Mouse (Mus musculus) granulocyte monocyte progenitor cell, adult 5-6 weeks (primary cell): ENCODE measurements around the gene Gm3854. TPM values are rescaled to one million over a fixed set of nuclear protein-coding genes. Genes with fewer than 3 reads are reported as not detected.
"Not testable (repeated sequence)": the region's sequence is repeated elsewhere in the genome, so short reads cannot be mapped to it uniquely, and the experiment has no call there.

ENCODE experiments used
- ATAC-seq: replicated peaks from 2 replicates; pipeline ENCODE4 v1.8.0; 2016; ENCODE audit warnings: mild to moderate bottlenecking, moderate TSS enrichment, inconsistent platforms; ENCODE audit not compliant: poor library complexity, severe bottlenecking
- total RNA-seq, 2 experiments: library from RNA; stranded (forward) in 1 of 2; stranded (reverse) in 1 of 2; fragments of 200-712, 200-1000 nt in 1 of 2; fragments of >200 nt in 1 of 2; fragmentation: Nextera tagmentation in 1 of 2; gene quantifications; 2 replicates each; pipeline ENCODE4 v1.2.3; 2014 to 2017

Gm3854 gene
- total RNA-seq (2014; fragmentation: Nextera tagmentation) (0.96 and 1.8 TPM in 2 replicates), total RNA-seq (2017) (0.31 TPM in 1 of 2 replicates, not detected in the other)

- ATAC-seq, result peak; percentile 92
Observed at GRCm38 (mm10) chr7:6343501-6344071, at the start of gene Gm3854. Gm3854 (plus strand) TSS chr7:6343759.

DNA sequence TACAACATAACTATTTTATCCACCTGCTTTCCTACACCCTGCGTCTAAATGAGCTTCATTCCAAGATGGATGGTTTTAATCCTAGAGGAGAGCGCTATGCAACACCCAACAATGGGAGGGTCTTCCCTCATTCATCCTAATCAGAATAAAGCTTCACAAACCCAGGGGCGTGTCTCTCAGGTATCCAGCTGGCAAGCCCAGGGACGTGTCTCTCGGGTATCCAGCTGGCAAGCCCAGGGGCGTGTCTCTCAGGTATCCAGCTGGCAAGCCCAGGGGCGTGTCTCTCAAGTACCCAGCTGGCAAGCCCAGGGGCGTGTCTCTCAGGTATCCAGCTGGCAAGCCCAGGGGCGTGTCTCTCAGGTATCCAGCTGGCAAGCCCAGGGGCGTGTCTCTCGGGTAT, 42.8 kb upstream of the Gm3854 start:
- ATAC-seq, result not testable (repeated sequence)

GRCm38 (mm10) chr7:6330458-6331232, 12.9 kb upstream of the Gm3854 start:
- peak; percentile 30 for ATAC-seq

DNA sequence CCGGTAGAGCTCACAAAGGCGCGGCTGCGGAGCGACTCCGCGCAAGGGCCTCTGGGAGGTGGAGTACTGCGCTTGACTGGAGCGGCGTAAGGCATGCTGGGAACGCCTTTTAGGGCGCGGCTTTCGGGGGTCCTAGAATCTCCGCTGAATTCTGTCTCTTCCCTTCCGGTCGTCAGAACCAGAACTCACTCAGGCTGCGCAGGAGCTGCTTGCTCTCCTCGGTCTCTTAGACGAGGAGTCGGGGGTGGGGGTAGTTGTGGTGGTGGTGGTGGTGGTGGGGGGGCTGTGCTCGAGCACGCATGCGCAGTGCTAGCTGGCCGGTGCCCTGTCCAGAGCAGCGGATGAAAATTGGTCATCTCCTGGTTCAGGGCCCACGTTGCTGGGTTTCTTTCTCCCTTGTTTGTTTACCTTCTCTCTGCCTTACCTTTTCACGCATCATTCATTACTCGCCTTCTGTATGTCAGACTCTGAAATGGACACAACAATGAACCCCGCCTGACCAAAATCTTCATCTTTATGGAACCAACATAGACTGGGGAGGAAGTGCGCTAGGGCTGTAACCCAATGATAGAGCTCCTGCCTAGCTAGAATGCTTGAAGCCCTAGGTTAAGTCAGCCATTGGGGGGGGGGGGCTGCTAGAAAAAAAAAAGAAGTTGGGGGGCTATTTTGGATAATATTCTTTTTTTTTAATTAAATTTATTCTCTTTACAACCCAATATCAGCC, 12.2 kb upstream of the Gm3854 start, which contains the start of gene Zfp583:
TSS of gene Zfp583 (minus strand) at position 53 of the 724 bp plus-strand sequence.
- ATAC-seq, result peak; percentile 98

DNA sequence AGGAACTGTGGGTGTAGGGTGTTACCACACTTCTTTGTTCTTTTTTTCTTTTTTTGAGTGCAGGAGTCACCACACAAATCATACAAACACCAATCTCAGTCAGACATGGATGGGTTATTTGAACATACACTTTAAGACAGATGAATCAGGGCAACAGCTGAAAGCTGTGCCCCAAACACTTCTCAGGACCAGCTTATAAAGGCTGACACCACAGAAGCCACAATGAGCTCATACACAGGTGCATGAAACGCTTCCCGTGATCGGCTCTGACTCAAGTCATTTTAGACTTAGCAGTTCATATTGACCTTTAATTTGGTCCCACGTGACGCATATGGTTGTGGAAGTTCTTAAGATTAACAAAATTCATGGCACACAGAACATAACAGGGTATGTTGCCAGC, 3.7 kb upstream of the Gm3854 start:
- ATAC-seq, result no peak

- no peak for ATAC-seq
Observed at GRCm38 (mm10) chr7:6344124-6344523, 565 bp downstream of the Gm3854 start.

DNA sequence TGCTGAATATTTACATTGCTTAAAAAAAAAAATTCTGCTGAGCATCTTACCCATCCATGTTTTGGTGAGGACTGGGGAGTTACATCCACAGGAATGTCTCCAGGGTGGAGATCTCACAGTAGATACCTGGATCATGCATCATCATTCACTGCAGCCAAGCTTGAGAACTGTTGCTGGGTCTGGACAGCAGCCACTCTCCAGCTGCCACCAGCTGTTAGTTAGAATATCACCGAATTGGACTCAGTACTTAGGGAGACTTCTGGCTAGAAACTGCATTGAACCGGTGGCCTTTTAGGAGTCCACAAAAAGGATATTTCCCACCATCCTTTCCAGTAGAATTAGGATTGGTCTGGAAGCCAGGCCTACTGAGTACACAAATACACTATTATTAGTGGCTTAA, 14.6 kb downstream of the Gm3854 start:
- ATAC-seq, result no peak

DNA sequence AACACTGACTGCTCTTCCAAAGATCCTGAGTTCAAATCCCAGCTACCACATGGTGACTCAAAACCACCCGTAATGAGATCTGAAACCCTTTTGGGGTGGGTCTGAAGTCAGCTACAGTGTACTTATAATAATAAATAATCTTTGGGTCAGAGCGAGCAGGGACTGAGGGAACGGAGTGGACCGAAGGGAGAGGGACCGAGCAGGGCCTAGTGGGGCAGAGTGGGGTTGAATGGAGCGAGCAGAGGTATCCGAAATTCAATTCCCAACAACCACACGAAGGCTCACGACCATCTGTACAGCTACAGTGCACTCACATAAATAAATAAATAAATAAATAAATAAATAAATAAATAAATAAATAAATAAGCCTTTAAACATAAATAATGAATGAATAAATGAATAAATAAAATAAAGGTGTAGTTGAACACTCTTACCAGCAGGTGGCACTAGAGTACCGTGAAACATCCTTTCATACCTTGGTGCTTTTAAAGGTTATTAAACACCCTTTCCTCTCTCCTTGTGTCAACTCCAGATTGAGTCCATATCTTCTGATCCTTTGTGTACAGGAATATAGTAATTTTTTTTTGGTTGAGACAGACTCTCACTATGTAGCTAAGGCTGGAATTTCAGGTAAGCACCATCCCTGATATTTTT, 15.5 kb downstream of the Gm3854 start:
- ATAC-seq, result no peak

GRCm38 (mm10) chr7:6360477-6361060, 17.0 kb downstream of the Gm3854 start:
- ATAC-seq, result no peak

- no peak for ATAC-seq
Observed at GRCm38 (mm10) chr7:6361756-6362155, 18.2 kb downstream of the Gm3854 start.

DNA sequence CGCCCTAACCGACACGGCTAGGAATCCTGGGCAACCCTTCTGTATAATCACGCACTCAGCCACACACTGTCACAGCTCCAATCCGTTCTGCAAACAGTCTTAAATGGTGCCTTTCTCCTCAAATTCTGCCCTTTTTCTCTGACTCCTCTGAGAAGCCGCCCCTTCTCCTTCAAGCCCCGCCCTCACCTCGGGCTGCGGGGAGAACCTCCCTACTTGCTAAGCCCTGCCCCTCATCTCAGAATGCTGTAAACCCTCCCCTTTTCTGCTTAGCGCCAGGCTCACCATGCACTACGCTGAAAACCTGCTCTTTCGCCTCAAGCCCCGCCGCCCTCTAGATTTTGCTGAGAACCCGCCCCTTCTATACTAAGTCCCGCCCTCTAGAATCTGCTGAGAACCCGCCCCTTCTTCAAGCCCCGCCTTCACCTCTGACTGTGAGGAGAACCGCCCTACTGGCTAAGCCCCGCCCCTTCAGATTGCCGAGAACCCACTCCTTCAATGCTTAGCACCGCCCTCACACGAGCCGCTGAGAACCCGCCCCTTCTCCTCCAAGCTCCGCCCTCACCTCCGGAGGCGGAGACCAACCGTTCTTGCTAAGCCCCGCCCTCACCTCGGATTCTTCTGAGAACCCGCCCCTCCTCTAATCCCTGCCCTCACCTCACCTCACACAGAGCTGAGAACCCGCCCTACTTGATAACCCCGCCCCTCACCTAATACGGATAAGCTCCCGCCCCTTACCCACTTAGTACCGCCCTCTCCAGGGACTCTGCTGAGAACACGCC, 18.9 kb downstream of the Gm3854 start:
- peak; percentile 76 for ATAC-seq

DNA sequence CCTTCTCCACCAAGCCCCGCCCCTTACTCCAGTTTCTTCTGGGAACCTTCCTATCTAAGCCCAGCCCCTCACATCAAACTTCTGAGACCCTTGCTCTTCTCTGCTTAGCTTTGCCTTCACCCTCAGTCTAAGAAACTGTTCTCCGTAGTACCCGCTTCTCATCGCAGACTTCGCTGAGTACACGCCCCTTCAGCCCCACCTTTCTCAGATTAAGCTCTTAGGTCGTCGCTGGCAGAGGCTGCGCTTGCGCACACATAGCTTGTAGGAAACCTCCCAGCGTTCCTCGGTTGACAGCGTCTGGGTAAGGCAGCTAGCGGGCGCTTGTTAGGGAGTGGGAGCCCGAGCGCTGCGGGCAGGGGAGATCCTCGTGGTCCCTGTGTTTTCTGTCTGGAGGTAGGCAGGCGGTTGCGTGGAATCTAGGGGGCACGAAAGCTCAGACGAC, 19.5 kb downstream of the Gm3854 start, which contains the start of gene Zfp78:
TSS of gene Zfp78 (plus strand) at position 234 of the 442 bp plus-strand sequence.
- ATAC-seq, result peak; percentile 65

- no peak for ATAC-seq
Observed at GRCm38 (mm10) chr7:6364761-6365160, 21.2 kb downstream of the Gm3854 start.

DNA sequence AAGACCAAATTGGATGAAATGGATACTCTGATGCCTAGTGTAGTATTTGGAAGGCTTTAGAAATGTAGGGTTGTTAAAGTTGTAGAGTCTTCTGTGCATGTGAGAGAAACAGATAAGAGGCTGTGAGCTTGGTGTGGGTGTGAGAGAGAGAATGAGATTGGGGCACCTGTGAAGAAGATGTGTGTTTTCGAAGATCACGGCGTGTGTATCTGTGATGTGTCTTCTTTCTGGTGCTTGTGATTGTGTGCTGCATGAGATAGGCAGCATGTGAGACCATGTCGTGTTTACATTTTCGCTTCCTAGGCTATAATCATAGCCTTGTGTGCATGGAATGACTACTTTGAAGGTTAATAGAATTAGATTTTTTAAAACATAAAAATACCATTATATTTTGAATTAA, 23.6 kb downstream of the Gm3854 start:
- ATAC-seq, result no peak

DNA sequence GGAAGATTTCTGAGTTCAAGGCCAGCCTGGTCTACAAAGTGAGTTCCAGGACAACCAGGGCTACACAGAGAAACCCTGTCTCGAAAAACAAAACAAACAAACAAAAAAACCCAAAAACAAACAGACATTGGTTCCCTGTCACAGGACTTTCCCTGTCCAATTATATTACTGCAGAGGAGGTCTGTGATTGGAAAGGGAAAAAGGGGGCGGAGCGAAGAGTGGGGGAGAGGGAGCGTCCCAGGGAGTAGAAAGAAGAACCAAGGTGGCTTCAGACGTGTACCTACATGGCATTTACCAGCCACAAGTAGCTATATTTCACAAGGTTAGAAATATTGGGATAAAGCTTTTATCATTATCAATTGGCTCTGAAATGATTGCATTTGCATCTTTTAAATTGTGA, 24.6 kb downstream of the Gm3854 start:
- ATAC-seq, result not testable (repeated sequence)

DNA sequence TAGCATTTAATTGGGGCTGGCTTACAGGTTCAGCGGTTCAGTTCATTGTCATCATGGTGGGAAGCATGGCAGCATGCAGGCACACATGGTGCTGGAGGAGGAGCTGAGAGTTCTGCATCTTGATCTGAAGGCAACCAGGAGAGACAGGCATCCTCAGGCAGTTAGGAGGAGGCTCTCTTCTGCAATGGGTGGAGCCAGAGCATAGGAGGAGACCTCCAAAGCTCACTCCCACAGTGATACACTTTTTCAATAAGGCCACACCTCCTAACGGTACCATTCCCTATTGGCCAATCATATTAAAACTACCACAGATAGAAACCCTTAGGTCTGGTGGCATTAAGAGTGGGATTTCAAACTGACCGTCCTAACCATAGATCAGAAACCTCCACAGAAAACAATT, 25.9 kb downstream of the Gm3854 start:
- no peak for ATAC-seq

DNA sequence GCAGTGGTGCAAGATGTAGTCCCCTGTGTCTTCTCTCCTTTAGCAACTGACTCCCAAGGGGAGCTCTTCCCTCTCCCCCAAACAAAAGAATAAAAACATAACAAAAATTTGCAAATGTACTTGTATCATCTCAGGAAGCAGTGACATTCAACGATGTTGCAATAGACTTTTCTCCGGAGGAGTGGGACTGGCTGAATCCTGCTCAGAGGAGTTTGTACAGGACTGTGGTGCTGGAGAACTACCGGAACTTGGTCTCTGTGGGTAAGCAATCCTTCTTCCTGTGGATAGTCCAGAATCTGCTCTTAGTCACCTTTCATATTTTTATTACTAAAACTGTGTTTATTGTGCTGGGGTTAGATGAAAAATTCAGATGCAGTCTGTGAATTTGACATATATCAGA, 29.4 kb downstream of the Gm3854 start:
- peak; percentile 40; the same call in 1 of the 2 replicates for ATAC-seq

DNA sequence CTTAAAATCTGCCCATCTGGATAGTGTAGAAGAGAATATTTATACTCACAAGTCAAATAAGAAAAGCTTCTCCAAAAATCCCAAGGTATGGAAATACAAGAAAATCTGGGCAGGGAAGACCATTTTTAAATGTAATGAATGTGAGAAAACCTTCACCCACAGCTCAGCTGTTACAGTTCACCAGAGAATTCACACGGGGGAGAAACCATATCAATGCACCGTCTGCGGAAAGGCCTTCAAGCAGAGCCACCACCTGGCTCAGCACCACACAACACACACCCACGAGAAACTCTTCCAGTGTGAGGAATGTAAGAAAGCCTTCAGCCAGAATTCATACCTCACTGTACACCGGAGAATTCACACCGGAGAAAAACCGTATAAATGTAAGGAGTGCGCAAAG, 34.9 kb downstream of the Gm3854 start:
- ATAC-seq, result no peak

GRCm38 (mm10) chr7:6381431-6381830, 37.9 kb downstream of the Gm3854 start:
- no peak for ATAC-seq
